Mouse (Mus musculus) megakaryocyte-erythroid progenitor cell, adult 5 weeks (primary cell): ENCODE measurements around the gene Kcna10. TPM values are rescaled to one million over a fixed set of nuclear protein-coding genes. Genes with fewer than 3 reads are reported as not detected.

Experiments
- polyA plus RNA-seq: library from polyadenylated mRNA; stranded (reverse); fragments of >175 nt; gene quantifications from 2 replicates; pipeline ENCODE4 v1.2.3, GENCODE M21; 2012

Kcna10 gene
- not detected in 2 replicates for polyA plus RNA-seq

GRCm38 (mm10) chr3:107182756-107183155, at the start of gene Kcna10:
Kcna10 (plus strand) TSS chr3:107183056.

GRCm38 (mm10) chr3:107221608-107222007, 38.8 kb downstream of the Kcna10 start, which contains the start of gene Cym:
Cym (minus strand) TSS chr3:107221732.

GRCm38 (mm10) chr3:107230527-107230926, 47.7 kb downstream of the Kcna10 start, which contains the start of gene A630076J17Rik:
A630076J17Rik (plus strand) TSS chr3:107230614.

GRCm38 (mm10) chr3:107239607-107240006, 56.8 kb downstream of the Kcna10 start, which contains the start of gene Prok1:
Prok1 (minus strand) TSS chr3:107239707.

Other genes with a start within 250 kb of the Kcna10 start
- gene Kcna3, start 146.9 kb upstream of the Kcna10 start, polyA plus RNA-seq: 16.9 and 31.1 TPM in 2 replicates
- gene Kcna2, start 81.9 kb upstream of the Kcna10 start, polyA plus RNA-seq: not detected in 2 replicates
- not detected in 2 replicates for gene Cym, start 38.7 kb downstream of the Kcna10 start, polyA plus RNA-seq
- gene A630076J17Rik, start 47.6 kb downstream of the Kcna10 start, polyA plus RNA-seq: not detected in 2 replicates
- 0.14 TPM in 1 of 2 replicates, not detected in the other for gene Prok1, start 56.7 kb downstream of the Kcna10 start, polyA plus RNA-seq
- gene Lamtor5, start 95.8 kb downstream of the Kcna10 start, polyA plus RNA-seq: 25.0 and 38.0 TPM in 2 replicates
- 0.04 TPM in 1 of 2 replicates, not detected in the other for gene Slc16a4, start 108.2 kb downstream of the Kcna10 start, polyA plus RNA-seq
- 8.8 and 10.2 TPM in 2 replicates for gene Rbm15, start 150.6 kb downstream of the Kcna10 start, polyA plus RNA-seq